Mouse (Mus musculus) liver (tissue): ENCODE measurements around the gene Dop1a.
"Not testable (repeated sequence)": the region's sequence is repeated elsewhere in the genome, so short reads cannot be mapped to it uniquely, and the experiment has no call there.

ENCODE experiments used
- DNase-seq: peaks from one replicate; pipeline ENCODE4 v3.0.0-alpha.2; 2020; ENCODE audit warnings: mixed read lengths

Dop1a gene

DNA sequence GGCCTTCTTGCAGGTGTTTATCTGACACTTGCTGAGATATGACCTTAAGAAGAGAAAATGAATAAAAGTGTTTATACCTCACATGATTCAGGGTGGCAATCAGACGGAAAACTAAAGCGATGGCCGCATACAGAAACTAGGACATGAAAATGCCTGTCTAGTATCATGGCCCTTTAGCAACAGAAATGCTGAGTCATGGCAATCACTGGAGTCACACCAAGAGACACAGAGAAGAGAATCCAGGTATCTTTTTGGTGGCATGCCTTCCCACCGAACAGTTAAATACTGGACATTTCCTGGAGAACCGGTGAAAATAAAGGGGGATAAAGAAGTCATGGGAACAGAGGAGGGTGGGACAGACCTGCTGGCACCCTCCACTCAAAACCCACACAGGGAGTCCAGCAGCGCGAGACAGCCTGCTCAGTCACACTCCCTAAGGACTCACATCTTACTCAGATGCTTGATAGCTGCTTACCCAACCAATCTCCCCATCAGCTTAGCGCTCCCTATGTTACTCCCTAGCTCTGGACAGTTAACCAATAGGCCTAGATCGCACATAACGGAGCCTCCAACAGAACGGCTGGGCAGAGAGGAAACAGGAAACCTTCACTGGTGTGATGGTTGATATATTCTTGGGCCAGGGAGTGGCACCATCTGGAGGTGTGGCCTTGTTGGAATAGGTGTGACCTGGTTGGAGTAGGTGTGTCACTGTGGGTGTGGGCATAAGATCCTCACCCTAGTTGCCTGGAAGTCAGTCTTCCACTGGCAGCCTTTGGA, 120.3 kb downstream of the Dop1a start:
- DNase-seq, result no peak

GRCm38 (mm10) chr9:86592676-86593668, 126.0 kb downstream of the Dop1a start:
- DNase-seq, result no peak

DNA sequence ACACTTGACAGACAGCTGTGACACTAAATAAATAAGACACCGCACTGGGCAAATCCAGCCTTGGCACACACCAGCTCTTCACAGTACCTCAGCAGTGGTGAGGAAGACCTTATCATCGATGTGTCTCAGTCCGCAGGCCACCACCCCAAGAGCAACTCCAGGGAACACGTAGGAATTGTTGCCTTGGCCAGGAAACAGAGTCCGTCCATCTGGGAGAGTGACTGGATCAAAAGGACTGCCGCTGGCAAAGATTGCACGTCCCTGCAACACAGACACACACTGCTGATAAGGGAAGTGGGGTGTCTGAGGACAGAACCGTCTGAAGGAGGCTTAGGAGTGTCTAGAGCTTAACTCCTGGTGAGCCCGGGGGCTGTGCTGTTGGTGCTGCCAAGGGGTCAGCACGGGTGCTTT, 127.4 kb downstream of the Dop1a start:
- DNase-seq, result not testable (repeated sequence)

DNA sequence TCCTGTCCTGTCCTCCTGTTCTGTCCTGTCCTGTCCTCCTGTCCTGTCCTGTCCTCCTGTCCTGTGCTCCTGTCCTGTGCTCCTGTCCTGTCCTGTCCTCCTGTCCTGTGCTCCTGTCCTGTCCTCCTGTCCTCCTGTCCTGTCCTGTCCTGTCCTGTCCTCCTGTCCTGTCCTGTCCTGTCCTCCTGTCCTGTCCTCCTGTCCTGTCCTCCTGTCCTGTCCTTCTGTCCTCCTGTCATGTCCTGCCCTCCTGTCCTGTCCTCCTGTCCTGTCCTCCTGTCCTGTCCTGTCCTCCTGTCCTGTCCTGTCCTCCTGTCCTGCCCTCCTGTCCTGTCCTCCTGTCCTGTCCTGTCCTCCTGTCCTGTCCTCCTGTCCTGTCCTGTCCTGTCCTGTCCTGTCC, 130.0 kb downstream of the Dop1a start:
- not testable (repeated sequence) for DNase-seq

DNA sequence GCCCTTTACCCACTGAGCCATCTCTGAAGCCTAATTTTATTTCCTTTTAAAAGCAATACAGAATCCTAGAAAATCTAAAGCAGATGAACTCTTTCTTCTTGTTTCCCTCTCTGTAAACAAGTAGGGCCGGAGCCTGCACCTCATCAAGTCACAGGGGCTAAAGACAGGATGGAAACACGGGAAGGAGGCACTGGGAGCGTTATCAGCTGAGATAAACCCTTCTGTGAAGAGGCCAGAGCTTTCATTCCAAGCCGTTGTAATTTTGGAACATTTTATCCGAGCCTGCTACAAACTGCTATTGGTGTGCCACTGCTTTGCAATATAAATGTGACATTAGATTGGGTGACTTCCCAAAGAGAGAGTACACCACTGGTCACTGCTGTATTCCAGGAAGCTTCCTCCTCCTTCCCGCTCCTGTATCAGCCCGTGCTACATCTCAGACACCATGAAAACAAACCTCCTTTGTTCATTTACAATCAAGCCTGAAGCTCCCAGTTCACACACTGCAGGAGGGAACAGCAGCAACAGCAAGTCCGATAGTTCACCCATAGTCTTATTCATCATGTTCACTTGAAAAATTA, 132.9 kb downstream of the Dop1a start:
- DNase-seq, result no peak
